Mouse (Mus musculus): ENCODE data around the gene Cntnap5b. TPM values are rescaled to one million over a fixed set of nuclear protein-coding genes. Genes with fewer than 3 reads are reported as not detected.
"Not testable (repeated sequence)": the region's sequence is repeated elsewhere in the genome, so short reads cannot be mapped to it uniquely, and the experiment has no call there.

The Cntnap5b gene
- not detected in 2 replicates for total RNA-seq (2015; ENCODE audit: low replicate concordance)
- total RNA-seq (2017; ENCODE audit: low replicate concordance) = not detected in 2 replicates

DNA sequence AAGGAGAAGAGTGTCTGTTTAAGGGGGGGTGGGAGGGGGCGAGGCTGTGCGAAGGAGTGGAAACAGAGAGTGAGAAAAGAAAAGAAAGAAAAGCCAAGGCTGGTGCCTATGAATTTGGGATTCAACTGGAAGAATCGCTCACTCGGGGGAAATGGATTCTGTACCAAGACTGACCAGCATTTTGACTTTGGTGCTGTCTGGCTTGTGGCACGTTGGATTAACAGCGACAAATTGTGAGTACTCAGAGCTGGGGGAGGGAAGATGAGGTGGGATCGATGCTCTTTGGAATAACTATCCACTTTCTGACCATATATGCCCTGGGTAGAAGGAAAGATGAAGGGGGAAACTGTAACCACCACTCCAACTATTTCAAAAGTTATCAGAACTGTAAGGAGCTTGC is at the start of gene Cntnap5b:
Cntnap5b (plus strand) TSS at position 152 of the 400 bp plus-strand sequence.
- no peak for ATAC-seq (replicated peaks; ENCODE audit: low FRiP score, poor library complexity, severe bottlenecking)

GRCm38 (mm10) chr1:99759996-99760395 is 12.6 kb upstream of the Cntnap5b start:
- no peak for ATAC-seq (replicated peaks; ENCODE audit: low FRiP score, poor library complexity, severe bottlenecking)

DNA sequence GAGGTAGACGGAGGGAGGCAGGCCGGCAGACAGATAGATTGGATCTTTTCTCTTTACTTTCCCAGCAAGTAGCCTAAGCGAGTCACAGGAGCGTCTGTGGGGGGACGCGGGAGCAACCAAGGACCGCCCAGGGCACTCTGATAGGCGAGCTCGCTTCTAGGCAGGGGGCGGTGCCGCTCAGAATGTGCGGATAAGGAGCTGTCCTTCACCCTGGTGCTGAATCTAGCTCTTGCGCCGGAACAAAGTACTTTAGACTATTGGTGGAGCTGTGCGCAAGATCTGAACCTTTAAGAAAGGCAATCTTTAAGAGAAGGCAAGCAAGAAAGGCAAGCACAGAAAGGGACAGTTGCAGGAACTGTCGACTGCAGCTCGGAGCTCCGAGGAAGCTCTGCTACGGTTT is 382 bp upstream of the Cntnap5b start:
- ATAC-seq (replicated peaks; ENCODE audit: low FRiP score, poor library complexity, severe bottlenecking) = no peak

DNA sequence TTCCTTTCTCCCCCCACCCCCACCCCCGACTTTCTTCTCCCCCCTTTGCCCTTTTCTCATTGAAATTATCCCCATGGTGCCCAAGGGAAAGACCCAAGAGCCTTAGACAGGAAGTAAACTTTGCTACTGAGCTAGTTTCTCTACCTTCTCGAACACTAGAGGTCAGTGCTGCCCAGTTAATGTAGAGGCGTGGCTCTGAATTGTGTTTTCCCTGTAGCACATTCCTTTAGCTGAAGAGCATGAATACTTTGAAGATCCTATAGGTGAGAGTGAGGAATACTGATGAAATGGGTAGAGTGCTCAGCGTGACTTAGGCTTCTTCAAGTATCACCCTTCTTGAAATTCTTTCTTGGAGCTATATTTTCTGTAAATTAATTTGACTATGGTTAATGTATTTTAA is 1.6 kb downstream of the Cntnap5b start:
- no peak for ATAC-seq (replicated peaks; ENCODE audit: low FRiP score, poor library complexity, severe bottlenecking)

DNA sequence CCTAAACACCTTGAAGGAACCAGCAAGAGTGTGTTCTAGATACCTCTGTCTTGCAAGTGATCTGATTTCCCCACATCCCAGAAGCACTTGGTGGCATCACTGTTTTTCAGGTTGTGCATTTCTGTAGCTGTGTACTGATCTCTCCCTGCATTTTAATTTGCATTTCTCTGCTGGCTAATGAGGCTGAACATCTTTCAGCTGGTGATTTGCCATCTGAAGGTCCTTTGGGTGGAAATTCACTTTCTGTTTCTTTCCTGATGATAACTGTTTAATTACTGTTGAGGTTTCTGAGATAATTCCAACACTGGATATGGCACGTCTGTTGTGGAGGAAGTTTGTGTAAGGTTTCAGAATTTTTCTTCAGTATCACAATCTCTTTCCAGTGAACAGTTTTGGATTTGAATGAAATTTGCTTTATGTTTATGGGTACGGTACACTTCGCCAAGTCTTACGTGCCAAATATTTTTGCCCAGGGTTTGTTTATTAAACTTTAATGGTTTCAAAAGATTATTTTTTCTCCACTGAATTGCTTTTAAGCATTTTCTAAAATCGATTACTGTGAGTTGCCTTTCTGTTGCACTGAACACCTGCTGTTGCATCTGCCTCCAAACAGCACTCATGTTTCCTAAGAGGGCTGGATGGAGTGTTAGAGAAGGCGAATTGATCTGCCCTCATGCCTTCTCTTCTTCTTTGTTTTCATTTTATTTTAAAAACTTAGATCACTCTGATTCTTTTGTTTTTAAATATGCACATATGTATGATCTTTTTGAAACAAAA is 41.0 kb downstream of the Cntnap5b start:
- no peak for ATAC-seq (replicated peaks; ENCODE audit: low FRiP score, poor library complexity, severe bottlenecking)

- ATAC-seq (replicated peaks; ENCODE audit: low FRiP score, poor library complexity, severe bottlenecking) = no peak
Observed at GRCm38 (mm10) chr1:99872344-99872743, 99.8 kb downstream of the Cntnap5b start.

- ATAC-seq (replicated peaks; ENCODE audit: low FRiP score, poor library complexity, severe bottlenecking) = no peak
Observed at GRCm38 (mm10) chr1:99907774-99908173, 135.2 kb downstream of the Cntnap5b start.

DNA sequence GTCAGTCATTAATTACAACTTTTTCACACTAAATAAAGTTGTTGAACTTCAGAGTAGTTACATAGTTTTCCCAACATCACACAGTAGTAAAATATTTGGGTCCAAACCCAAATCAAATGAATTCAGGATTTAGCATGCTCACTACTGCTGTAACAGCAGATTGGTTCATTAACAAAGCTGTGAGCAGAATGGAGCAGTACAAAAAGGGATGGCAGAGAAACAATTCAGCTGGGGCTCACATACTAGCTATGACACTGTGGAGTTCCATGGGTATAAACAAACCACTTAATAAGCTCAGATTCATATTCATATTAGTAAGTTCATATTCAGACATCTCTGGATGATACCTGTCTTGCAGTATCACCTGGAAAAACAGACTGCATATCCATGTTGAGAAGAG is 170.9 kb downstream of the Cntnap5b start:
- ATAC-seq (replicated peaks; ENCODE audit: low FRiP score, poor library complexity, severe bottlenecking) = no peak

- ATAC-seq (replicated peaks; ENCODE audit: low FRiP score, poor library complexity, severe bottlenecking) = no peak
Observed at GRCm38 (mm10) chr1:99959428-99959987, 186.9 kb downstream of the Cntnap5b start.

DNA sequence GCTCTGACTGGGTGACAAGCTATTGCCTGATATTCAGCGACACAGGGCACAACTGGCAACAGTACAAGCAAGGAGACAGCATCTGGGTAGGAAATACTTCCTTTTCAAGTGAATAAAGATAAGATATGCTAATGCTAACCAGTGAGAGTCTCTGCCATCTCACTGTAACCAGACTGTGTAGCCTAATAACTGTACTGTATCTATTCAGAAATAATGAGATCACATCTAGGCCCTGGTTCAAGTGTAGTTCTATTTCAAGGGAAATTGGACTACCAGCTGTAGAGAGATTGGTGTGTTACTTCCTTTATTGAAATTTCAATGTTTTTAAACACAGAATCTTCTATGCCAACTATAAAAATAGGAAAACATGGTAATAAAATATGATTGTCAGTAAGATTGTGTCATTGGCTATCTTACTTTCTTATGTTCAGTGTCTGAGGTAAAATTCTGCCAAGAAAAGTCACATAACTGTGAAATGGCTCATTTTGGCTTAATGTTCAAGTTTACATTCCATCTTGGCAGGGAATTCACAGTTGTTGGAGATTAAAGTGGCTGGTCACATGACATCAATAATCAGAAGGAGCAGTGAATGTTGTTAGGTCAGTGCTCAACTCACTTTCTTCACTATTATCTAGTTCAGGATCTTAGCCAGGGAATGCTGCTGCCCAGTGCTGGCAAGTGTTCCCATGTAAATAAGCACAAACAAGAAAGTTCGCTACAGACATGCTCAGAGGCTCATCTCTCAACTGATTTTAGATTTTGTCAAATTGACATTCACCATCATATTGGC is 194.9 kb downstream of the Cntnap5b start:
- no peak for ATAC-seq (replicated peaks; ENCODE audit: low FRiP score, poor library complexity, severe bottlenecking)

DNA sequence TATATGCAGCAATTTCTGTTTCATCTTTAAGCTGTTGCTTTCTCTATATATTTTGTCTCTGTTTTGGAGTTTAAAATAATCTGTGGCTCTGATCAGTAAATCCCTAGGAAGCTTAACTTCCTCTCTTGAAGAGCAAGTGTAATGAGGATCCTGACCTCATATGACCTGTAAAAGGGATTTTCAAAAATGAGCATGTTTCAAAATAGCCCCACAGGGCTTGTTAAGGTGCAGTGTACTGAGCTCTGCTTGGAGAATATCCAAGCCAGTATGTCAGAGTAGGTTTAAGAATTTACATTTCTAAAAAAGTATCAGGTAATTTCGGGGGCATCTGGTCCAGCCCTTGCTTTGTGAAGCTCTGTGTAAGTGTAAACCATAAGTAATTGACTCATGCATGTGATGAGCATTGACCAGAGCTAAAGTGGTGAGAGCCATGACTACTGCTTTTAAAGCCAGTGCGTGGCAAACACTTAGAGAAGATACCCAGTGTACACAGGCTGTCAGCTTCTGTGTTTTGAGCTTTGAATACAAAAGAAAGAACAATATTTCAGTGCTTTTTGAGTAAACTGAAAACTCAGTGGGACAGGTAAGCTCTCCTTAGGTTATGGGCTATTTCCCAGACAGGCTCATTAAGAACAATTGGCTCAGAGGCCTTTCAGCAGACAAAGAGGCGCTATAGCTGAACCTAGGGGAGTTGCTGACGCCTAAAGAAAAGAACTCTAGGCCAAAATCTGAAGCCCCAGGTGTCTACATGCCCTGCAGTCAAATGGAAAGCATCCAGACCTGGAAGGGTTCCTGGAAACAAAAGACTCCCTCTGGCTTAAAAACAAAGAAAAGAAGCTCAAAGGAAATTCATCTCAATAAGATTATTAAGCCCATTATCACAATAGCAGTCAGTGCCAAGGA is 197.9 kb downstream of the Cntnap5b start:
- no peak for ATAC-seq (replicated peaks; ENCODE audit: low FRiP score, poor library complexity, severe bottlenecking)

DNA sequence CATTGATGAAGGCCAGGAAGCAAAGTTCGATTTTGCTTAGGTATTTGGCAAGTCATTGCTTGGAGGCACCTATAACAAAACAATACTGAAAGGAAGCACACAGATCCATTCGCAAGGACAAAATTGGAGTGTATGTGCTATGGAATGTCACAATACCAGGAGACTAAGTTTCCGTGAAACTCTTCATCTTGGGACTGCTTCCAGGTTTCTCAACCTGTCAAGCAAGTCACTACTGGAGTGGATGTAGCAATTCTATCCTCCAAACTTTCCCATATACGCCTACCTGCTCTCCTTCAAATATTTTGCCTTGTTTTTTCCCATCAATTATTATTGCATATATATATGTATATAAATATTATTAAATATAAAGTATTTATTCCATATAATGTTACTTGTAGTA is 228.7 kb downstream of the Cntnap5b start:
- not testable (repeated sequence) for ATAC-seq (replicated peaks; ENCODE audit: low FRiP score, poor library complexity, severe bottlenecking)

DNA sequence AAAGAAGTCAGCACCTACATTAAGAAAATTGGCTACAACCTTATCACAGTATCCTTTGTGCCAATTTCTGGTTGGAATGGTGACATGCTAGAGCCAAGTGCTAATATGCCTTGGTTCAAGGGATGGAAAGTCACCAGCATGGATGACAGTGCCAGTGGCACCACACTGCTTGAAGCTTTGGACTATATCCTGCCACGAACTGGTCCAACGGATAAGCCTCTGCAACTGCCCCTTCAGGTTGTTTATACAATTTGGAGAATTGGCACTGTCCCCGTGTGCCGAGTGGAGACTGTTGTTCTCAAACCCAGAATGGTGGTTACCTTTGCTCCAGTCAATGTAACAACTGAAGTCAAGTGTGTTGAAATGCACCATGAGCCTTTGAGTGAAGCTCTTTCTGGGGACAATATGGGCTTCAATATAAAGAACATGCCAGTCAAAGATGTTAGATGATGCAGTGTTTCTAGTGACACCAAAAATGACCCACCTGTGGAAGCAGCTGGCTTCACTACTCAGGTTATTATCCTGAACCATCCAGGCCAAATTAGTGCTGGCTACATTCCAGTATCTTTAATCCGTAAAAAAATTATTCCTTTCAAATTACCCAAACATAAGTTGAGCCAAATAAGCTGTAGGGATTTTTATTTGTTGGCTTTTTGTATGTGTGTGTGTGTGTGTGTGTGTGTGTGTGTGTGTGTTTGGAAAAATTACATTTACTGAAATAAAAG is 233.6 kb downstream of the Cntnap5b start:
- ATAC-seq (replicated peaks; ENCODE audit: low FRiP score, poor library complexity, severe bottlenecking) = no peak

- no peak for ATAC-seq (replicated peaks; ENCODE audit: low FRiP score, poor library complexity, severe bottlenecking)
Observed at GRCm38 (mm10) chr1:100041808-100042207, 269.2 kb downstream of the Cntnap5b start.

- ATAC-seq (replicated peaks; ENCODE audit: low FRiP score, poor library complexity, severe bottlenecking) = no peak
Observed at GRCm38 (mm10) chr1:100079812-100080211, 307.2 kb downstream of the Cntnap5b start.

DNA sequence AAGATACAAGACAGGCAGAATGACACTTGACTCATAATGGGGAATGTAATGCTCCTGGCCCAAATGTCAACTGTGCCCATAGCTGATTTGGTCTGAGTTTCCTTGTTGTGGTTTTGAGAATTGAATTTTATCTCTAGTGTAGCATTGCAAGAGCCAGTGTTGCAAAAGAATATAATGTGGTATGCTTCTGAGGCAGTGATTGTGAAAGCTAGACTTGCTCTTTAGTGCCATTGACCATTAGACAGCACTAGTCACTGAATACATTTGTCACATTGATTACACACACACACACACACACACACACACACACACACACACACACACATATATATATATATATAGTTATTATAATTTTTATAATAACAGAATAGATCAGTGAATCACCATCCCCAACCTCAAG is 328.0 kb downstream of the Cntnap5b start:
- ATAC-seq (replicated peaks; ENCODE audit: low FRiP score, poor library complexity, severe bottlenecking) = no peak

DNA sequence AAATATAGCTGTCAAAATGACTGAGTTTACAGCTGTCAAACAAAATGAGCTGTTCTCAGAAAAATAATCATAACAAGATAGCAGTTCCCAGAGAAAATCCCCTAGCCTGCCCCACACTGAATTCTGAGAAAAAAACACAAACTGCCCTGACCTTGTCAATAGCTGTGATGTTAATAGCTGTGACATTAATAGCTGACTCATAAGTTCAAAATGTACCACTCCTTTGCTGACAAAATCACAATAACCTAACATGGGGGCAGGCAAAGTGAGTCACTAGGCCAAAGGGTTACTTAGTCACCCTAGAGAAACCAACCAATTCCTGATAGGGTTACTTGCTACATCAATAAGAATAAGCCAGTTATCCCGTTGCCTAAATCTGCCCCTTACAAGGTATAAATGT is 328.5 kb downstream of the Cntnap5b start:
- no peak for ATAC-seq (replicated peaks; ENCODE audit: low FRiP score, poor library complexity, severe bottlenecking)

DNA sequence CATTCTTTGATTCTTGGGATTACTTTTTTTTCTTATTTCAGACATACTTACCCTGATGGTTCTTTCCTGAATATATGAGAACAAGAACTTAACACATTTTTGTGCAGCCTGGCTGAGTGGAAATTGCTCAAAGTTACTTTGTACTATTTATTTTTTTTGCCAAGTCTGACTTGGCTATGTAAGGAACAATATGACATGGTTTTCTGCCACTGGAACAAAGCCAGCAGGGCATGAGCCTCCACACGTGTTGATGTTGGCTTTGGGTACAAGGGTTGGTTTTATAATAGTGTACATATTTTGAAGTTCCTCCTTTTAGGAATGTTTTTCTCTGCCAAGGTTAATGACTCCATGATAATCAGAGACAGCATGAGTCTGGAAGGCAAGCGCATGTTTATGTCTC is 331.8 kb downstream of the Cntnap5b start:
- no peak for ATAC-seq (replicated peaks; ENCODE audit: low FRiP score, poor library complexity, severe bottlenecking)

DNA sequence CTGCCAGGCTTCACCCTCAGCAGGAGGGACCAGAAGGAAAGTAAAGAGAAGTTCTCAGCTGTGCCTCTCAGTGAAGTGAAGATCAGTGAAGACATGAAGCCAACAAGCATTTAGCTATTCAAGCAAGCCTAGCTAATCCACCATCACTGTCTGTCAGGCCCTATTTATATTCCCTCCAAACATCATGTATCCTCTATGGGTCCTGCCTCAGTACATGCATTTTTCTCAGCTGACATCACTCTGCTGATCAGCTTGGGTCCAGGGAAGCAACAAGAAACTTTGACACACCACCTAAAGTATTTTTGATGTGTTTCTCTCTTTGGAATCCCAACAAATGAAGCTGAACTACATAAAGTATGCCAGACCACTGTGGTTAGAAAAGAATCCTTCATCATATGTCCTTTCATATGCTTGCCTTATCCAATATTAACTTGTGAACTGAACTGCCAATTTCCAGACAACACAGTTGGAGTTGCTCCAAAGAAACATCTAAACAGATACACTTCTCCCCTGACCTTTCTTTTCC is 349.9 kb downstream of the Cntnap5b start:
- no peak for ATAC-seq (replicated peaks; ENCODE audit: low FRiP score, poor library complexity, severe bottlenecking)
